Mouse (Mus musculus): ENCODE results near the gene Kdm1a. TPM values are rescaled to one million over a fixed set of nuclear protein-coding genes. Genes with fewer than 3 reads are reported as not detected.

Gene Kdm1a
- polyA plus RNA-seq, 1 experiment from 2014 or later, result 103 TPM

GRCm38 (mm10) chr4:136594006-136594405 is 8.5 kb downstream of the Kdm1a start:
- Histone ChIP-seq H3K4me2 (ENCODE audit: low read length) (no peak overlapping the region), H3K9ac (ENCODE audit: low read length) (no peak overlapping the region), H3K4me3 (ENCODE audit: low read depth, low read length) (no peak overlapping the region), H3K4me1 (ENCODE audit: control insufficient read depth, insufficient read depth, low read length) (peaks cover 3% of the 10 kb centered on the region; the same call in 1 of the 2 replicates), H3K36me3 (ENCODE audit: control insufficient read depth, insufficient read depth, low read length) (peaks cover 21% of the 10 kb centered on the region), H3K27ac (ENCODE audit: low read depth, low read length) (no peak overlapping the region), H3K27me3 (replicated peaks; ENCODE audit: control insufficient read depth, insufficient read depth, low read length) (no peaks in the 10 kb centered on the region), H3K9me3 (replicated peaks; ENCODE audit: control insufficient read depth, low read length) (no peaks in the 10 kb centered on the region)
- ATAC-seq (no peak), DNase-seq (ENCODE audit: low spot score) (no peak)
- WGBS, result 85% methylated on average over 2 of the region's 2 CpGs

DNA sequence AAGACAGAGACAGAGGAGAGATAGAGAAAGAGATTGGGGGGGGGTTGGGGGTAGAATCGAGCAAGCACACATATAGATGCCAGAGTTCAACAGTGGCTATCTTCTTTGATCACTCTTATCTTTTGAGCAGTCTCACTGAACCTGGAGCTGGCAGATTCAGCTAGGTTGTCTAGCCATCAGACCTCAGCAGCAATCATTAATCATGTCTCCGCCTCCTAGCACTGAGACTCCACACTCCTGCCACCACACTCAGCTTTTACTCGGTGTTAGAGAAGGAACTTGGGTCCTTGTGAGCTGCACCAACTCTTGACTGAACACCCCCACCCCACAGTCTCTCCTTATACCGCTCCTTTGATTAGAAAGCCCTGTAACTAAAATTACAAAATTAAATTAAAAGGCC is 10.4 kb downstream of the Kdm1a start:
- H3K36me3 ChIP-seq (ENCODE audit: control insufficient read depth, insufficient read depth, low read length), result peaks cover 21% of the 10 kb centered on the region
- WGBS, result 80% methylated on average over 4 of the region's 4 CpGs
- no peak overlapping the region for H3K9ac ChIP-seq (ENCODE audit: low read length)
- no peaks in the 10 kb centered on the region for H3K9me3 ChIP-seq (replicated peaks; ENCODE audit: control insufficient read depth, low read length)
- ATAC-seq (no peak), DNase-seq (ENCODE audit: low spot score) (no peak)
- H3K4me1 ChIP-seq (ENCODE audit: control insufficient read depth, insufficient read depth, low read length), result peaks cover 3% of the 10 kb centered on the region; the same call in 1 of the 2 replicates
- H3K27me3 ChIP-seq (replicated peaks; ENCODE audit: control insufficient read depth, insufficient read depth, low read length), result no peaks in the 10 kb centered on the region
- H3K4me2 ChIP-seq (ENCODE audit: low read length), result no peak overlapping the region
- H3K4me3 ChIP-seq (ENCODE audit: low read depth, low read length), result no peak overlapping the region
- H3K27ac ChIP-seq (ENCODE audit: low read depth, low read length), result no peak overlapping the region

GRCm38 (mm10) chr4:136588003-136588402 is 14.5 kb downstream of the Kdm1a start:
- no peak for ATAC-seq
- WGBS, result 95% methylated on average over 4 of the region's 4 CpGs
- H3K36me3 ChIP-seq (ENCODE audit: control insufficient read depth, insufficient read depth, low read length), result peaks cover 21% of the 10 kb centered on the region

GRCm38 (mm10) chr4:136587221-136587827 is 15.2 kb downstream of the Kdm1a start:
- H3K9me3 ChIP-seq (replicated peaks; ENCODE audit: control insufficient read depth, low read length), result no peaks in the 10 kb centered on the region
- H3K36me3 ChIP-seq (ENCODE audit: control insufficient read depth, insufficient read depth, low read length), result peaks cover 17% of the 10 kb centered on the region
- 92% methylated on average over 4 of the region's 4 CpGs for WGBS
- H3K27ac ChIP-seq (ENCODE audit: low read depth, low read length), result no peak overlapping the region
- no peak for ATAC-seq
- H3K9ac ChIP-seq (ENCODE audit: low read length), result no peak overlapping the region
- no peak for DNase-seq (ENCODE audit: low spot score)
- H3K27me3 ChIP-seq (replicated peaks; ENCODE audit: control insufficient read depth, insufficient read depth, low read length), result no peaks in the 10 kb centered on the region
- no peak overlapping the region for H3K4me3 ChIP-seq (ENCODE audit: low read depth, low read length)
- H3K4me1 ChIP-seq (ENCODE audit: control insufficient read depth, insufficient read depth, low read length), result no peaks in the 10 kb centered on the region
- no peak overlapping the region for H3K4me2 ChIP-seq (ENCODE audit: low read length)

More at GRCm38 (mm10) chr4:136588003-136588402, 14.5 kb downstream of the Kdm1a start:
- H3K27ac ChIP-seq (ENCODE audit: low read depth, low read length), result no peak overlapping the region
- no peak overlapping the region for H3K4me3 ChIP-seq (ENCODE audit: low read depth, low read length)
- H3K27me3 ChIP-seq (replicated peaks; ENCODE audit: control insufficient read depth, insufficient read depth, low read length), result no peaks in the 10 kb centered on the region
- H3K4me2 ChIP-seq (ENCODE audit: low read length), result no peak overlapping the region
- no peak for DNase-seq (ENCODE audit: low spot score)
- H3K4me1 ChIP-seq (ENCODE audit: control insufficient read depth, insufficient read depth, low read length), result no peaks in the 10 kb centered on the region
- H3K9ac ChIP-seq (ENCODE audit: low read length), result no peak overlapping the region
- no peaks in the 10 kb centered on the region for H3K9me3 ChIP-seq (replicated peaks; ENCODE audit: control insufficient read depth, low read length)

DNA sequence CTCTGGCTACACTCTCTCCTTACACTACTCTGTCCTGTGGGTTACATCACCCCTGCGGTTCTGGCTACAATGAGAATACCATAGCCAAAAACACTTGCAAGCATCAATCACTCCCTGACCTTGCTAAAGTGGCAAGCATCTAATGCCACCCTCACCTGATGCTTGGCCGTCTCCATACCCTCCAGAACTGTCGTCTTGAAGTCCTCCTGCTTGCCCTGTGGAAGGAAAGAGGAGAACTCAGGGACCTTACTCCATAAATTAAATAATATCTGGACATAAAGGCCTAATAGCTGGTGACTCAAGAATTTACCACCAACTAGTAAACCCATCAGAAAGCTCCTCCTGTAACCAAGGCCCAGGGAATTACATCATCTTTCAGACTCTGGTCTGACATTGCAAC is 20.6 kb downstream of the Kdm1a start:
- no peak overlapping the region for H3K4me3 ChIP-seq (ENCODE audit: low read depth, low read length)
- ATAC-seq (no peak), DNase-seq (ENCODE audit: low spot score) (no peak)
- peaks cover 4% of the 10 kb centered on the region; the same call in 1 of the 2 replicates for H3K36me3 ChIP-seq (ENCODE audit: control insufficient read depth, insufficient read depth, low read length)
- no peaks in the 10 kb centered on the region for H3K9me3 ChIP-seq (replicated peaks; ENCODE audit: control insufficient read depth, low read length)
- WGBS, result 91% methylated on average over 3 of the region's 3 CpGs
- H3K9ac ChIP-seq (ENCODE audit: low read length), result no peak overlapping the region
- no peak overlapping the region for H3K27ac ChIP-seq (ENCODE audit: low read depth, low read length)
- no peaks in the 10 kb centered on the region for H3K27me3 ChIP-seq (replicated peaks; ENCODE audit: control insufficient read depth, insufficient read depth, low read length)
- no peaks in the 10 kb centered on the region for H3K4me1 ChIP-seq (ENCODE audit: control insufficient read depth, insufficient read depth, low read length)
- no peak overlapping the region for H3K4me2 ChIP-seq (ENCODE audit: low read length)

- Histone ChIP-seq H3K4me2 (ENCODE audit: low read length) (no peak overlapping the region), H3K36me3 (ENCODE audit: control insufficient read depth, insufficient read depth, low read length) (peaks cover 75% of the 10 kb centered on the region), H3K27ac (ENCODE audit: low read depth, low read length) (no peak overlapping the region), H3K4me1 (ENCODE audit: control insufficient read depth, insufficient read depth, low read length) (no peaks in the 10 kb centered on the region), H3K9me3 (replicated peaks; ENCODE audit: control insufficient read depth, low read length) (no peaks in the 10 kb centered on the region), H3K9ac (ENCODE audit: low read length) (no peak overlapping the region), H3K27me3 (replicated peaks; ENCODE audit: control insufficient read depth, insufficient read depth, low read length) (no peaks in the 10 kb centered on the region), H3K4me3 (ENCODE audit: low read depth, low read length) (no peak overlapping the region)
- ATAC-seq (no peak), DNase-seq (ENCODE audit: low spot score) (no peak)
Observed at GRCm38 (mm10) chr4:136569998-136570397, 32.5 kb downstream of the Kdm1a start.

- 75% methylated on average over 3 of the region's 3 CpGs for WGBS
Observed at GRCm38 (mm10) chr4:136568629-136569028, 33.9 kb downstream of the Kdm1a start.

DNA sequence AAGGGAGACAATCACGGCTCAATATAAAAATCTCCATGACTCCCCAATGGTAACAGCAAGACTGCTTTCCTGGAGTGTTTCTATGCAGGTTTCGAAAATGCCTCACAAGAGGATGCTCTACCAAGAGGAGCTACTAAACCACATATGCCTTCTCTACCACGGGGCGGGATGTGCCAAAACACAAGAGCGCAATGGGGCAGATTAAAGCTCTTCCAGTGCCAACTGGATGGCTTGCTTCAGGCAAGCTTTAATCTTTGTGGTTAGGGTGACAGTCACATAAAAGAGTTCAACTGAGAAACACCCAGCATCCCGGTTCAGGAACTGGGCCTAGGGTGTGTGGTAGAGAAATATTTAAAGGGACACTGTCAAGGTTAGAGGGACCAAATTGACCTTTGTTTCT is 39.8 kb downstream of the Kdm1a start:
- H3K4me2 ChIP-seq (ENCODE audit: low read length), result no peak overlapping the region
- no peaks in the 10 kb centered on the region for H3K9me3 ChIP-seq (replicated peaks; ENCODE audit: control insufficient read depth, low read length)
- no peak overlapping the region for H3K9ac ChIP-seq (ENCODE audit: low read length)
- DNase-seq (ENCODE audit: low spot score) (no peak), ATAC-seq (no peak)
- 81% methylated on average over 6 of the region's 6 CpGs for WGBS
- no peaks in the 10 kb centered on the region for H3K27me3 ChIP-seq (replicated peaks; ENCODE audit: control insufficient read depth, insufficient read depth, low read length)
- peaks cover 92% of the 10 kb centered on the region for H3K36me3 ChIP-seq (ENCODE audit: control insufficient read depth, insufficient read depth, low read length)
- H3K4me3 ChIP-seq (ENCODE audit: low read depth, low read length), result no peak overlapping the region
- no peaks in the 10 kb centered on the region for H3K4me1 ChIP-seq (ENCODE audit: control insufficient read depth, insufficient read depth, low read length)
- no peak overlapping the region for H3K27ac ChIP-seq (ENCODE audit: low read depth, low read length)

More at GRCm38 (mm10) chr4:136568629-136569028, 33.9 kb downstream of the Kdm1a start:
- Histone ChIP-seq H3K4me1 (ENCODE audit: control insufficient read depth, insufficient read depth, low read length) (no peaks in the 10 kb centered on the region), H3K9me3 (replicated peaks; ENCODE audit: control insufficient read depth, low read length) (no peaks in the 10 kb centered on the region), H3K36me3 (ENCODE audit: control insufficient read depth, insufficient read depth, low read length) (peaks cover 80% of the 10 kb centered on the region), H3K27me3 (replicated peaks; ENCODE audit: control insufficient read depth, insufficient read depth, low read length) (no peaks in the 10 kb centered on the region), H3K27ac (ENCODE audit: low read depth, low read length) (no peak overlapping the region), H3K9ac (ENCODE audit: low read length) (no peak overlapping the region), H3K4me3 (ENCODE audit: low read depth, low read length) (no peak overlapping the region), H3K4me2 (ENCODE audit: low read length) (no peak overlapping the region)
- DNase-seq (ENCODE audit: low spot score), result no peak
- no peak for ATAC-seq

- no peaks in the 10 kb centered on the region for H3K9me3 ChIP-seq (replicated peaks; ENCODE audit: control insufficient read depth, low read length)
- H3K4me2 ChIP-seq (ENCODE audit: low read length), result no peak overlapping the region
- 90% methylated on average over 8 of the region's 8 CpGs for WGBS
- H3K27me3 ChIP-seq (replicated peaks; ENCODE audit: control insufficient read depth, insufficient read depth, low read length), result no peaks in the 10 kb centered on the region
- no peak overlapping the region for H3K4me3 ChIP-seq (ENCODE audit: low read depth, low read length)
- no peak overlapping the region for H3K27ac ChIP-seq (ENCODE audit: low read depth, low read length)
- H3K4me1 ChIP-seq (ENCODE audit: control insufficient read depth, insufficient read depth, low read length), result no peaks in the 10 kb centered on the region
- no peak overlapping the region for H3K9ac ChIP-seq (ENCODE audit: low read length)
- DNase-seq (ENCODE audit: low spot score), result no peak
- ATAC-seq, result no peak
- H3K36me3 ChIP-seq (ENCODE audit: control insufficient read depth, insufficient read depth, low read length), result peaks cover 94% of the 10 kb centered on the region
Observed at GRCm38 (mm10) chr4:136560270-136560991, 42.1 kb downstream of the Kdm1a start.
